ENCODE assay signal across 28 mouse cellular contexts in genomic region chr12:28365304-28365703, GRCm38 (mm10).
DNase-seq lines count a peak whose midpoint lies in the region; ATAC-seq and TF ChIP-seq lines count a peak whose summit lies in the region.
"Had no signal": no experiment of that assay in that cellular context is flagged by ENCODE, and none has a peak within 500 bp of the region (broad histone marks: within the 10 kb centered on the region; RNA-seq: fewer than 3 reads in every experiment).

No protein-coding gene starts in this region.

- no peak overlapping the region for H3K9ac ChIP-seq in forebrain, embryonic 15.5 days (replicated peaks)
- no peak overlapping the region for H3K9ac ChIP-seq in lung, embryonic 14.5 days
- H3K9ac ChIP-seq: forebrain, postnatal 0 days; hindbrain, embryonic 12.5 days; intestine, embryonic 15.5 days; liver, embryonic 15.5 days; midbrain, embryonic 12.5 days; neural tube, embryonic 13.5 days had no signal

- DNase-seq in forebrain, embryonic 10.5 days (ENCODE audit: extremely low spot score, low spot score), result no peak
- peak; percentile 28 for DNase-seq in lung, embryonic 14.5 days
- no peak for DNase-seq in lung, postnatal 14 days
- no peak for DNase-seq in embryonic facial prominence, embryonic 10.5 days (ENCODE audit: low spot score)
- DNase-seq in forelimb bud, embryonic 11.5 days (ENCODE audit: low read depth, low spot score), result peak; percentile 21
- DNase-seq in natural killer cell, adult 2 months (ENCODE audit: low spot score in 2 of 2), result no peak
- no peak for DNase-seq in thymus, adult 18-20 months
- DNase-seq: adrenal gland, postnatal 10 days; cerebellum, adult 8-10 months; forebrain, postnatal 0 days; gastrocnemius, postnatal 10 days; heart, postnatal 36 days; kidney, adult 2 months; layer of hippocampus, adult 9-11 months; liver; thymus, postnatal 14 days had no signal

- no peaks in the 10 kb centered on the region for H3K9me3 ChIP-seq in forebrain, embryonic 10.5 days
- H3K9me3 ChIP-seq in forebrain, embryonic 15.5 days, result no peaks in the 10 kb centered on the region
- H3K9me3 ChIP-seq in lung, embryonic 14.5 days (ENCODE audit: low read depth, low read length), result no peaks in the 10 kb centered on the region
- H3K9me3 ChIP-seq in embryonic facial prominence, embryonic 10.5 days, result no peaks in the 10 kb centered on the region
- H3K9me3 ChIP-seq: hindbrain, embryonic 12.5 days; intestine, embryonic 15.5 days; liver, embryonic 15.5 days; midbrain, embryonic 12.5 days; neural tube, embryonic 13.5 days had no signal

- H3K4me2 ChIP-seq in forebrain, embryonic 15.5 days (replicated peaks), result no peak overlapping the region
- no peak overlapping the region for H3K4me2 ChIP-seq in lung, embryonic 14.5 days
- H3K4me2 ChIP-seq: heart, embryonic 11.5 days; hindbrain, embryonic 12.5 days; intestine, embryonic 15.5 days; liver, embryonic 15.5 days; midbrain, embryonic 12.5 days; neural tube, embryonic 13.5 days had no signal

- no peaks in the 10 kb centered on the region for H3K27me3 ChIP-seq in forebrain, embryonic 10.5 days (ENCODE audit: poor library complexity, severe bottlenecking)
- H3K27me3 ChIP-seq in forebrain, embryonic 15.5 days, result no peaks in the 10 kb centered on the region
- H3K27me3 ChIP-seq in lung, embryonic 14.5 days (ENCODE audit: insufficient read depth, low read length), result no peaks in the 10 kb centered on the region
- no peaks in the 10 kb centered on the region for H3K27me3 ChIP-seq in embryonic facial prominence, embryonic 10.5 days (replicated peaks; ENCODE audit: low read depth, poor library complexity, severe bottlenecking)
- H3K27me3 ChIP-seq: hindbrain, embryonic 12.5 days; intestine, embryonic 15.5 days; liver, embryonic 15.5 days; megakaryocyte, embryonic 14.5 days; neural tube, embryonic 13.5 days; Patski had no signal

- peak overlapping the region; percentile 35; the same call in 1 of the 2 replicates for H3K27ac ChIP-seq in forebrain, embryonic 10.5 days
- H3K27ac ChIP-seq in forebrain, embryonic 15.5 days (replicated peaks), result no peak overlapping the region
- H3K27ac ChIP-seq in lung, embryonic 14.5 days (ENCODE audit: low read depth), result no peak overlapping the region
- peak overlapping the region; percentile 55; the same call in 1 of the 2 replicates for H3K27ac ChIP-seq in embryonic facial prominence, embryonic 10.5 days (replicated peaks)
- H3K27ac ChIP-seq: hindbrain, embryonic 12.5 days; hindbrain, postnatal 0 days; intestine, embryonic 15.5 days; liver, embryonic 15.5 days; midbrain, embryonic 12.5 days; neural tube, embryonic 13.5 days had no signal

- H3K4me3 ChIP-seq in forebrain, embryonic 10.5 days, result no peak overlapping the region
- no peak overlapping the region for H3K4me3 ChIP-seq in forebrain, embryonic 15.5 days
- H3K4me3 ChIP-seq in lung, embryonic 14.5 days (ENCODE audit: low read depth, low read length), result no peak overlapping the region
- no peak overlapping the region for H3K4me3 ChIP-seq in embryonic facial prominence, embryonic 10.5 days
- H3K4me3 ChIP-seq: hindbrain, embryonic 12.5 days; intestine, embryonic 15.5 days; liver, embryonic 15.5 days; megakaryocyte, embryonic 14.5 days; midbrain, embryonic 12.5 days; myocyte; neural tube, embryonic 13.5 days had no signal

- no peak for ATAC-seq in forebrain, embryonic 15.5 days (replicated peaks)
- no peak for ATAC-seq in lung, embryonic 14.5 days (ENCODE audit: insufficient read depth)
- ATAC-seq: forebrain, postnatal 0 days; hindbrain, postnatal 0 days; intestine, embryonic 15.5 days; Patski had no signal

- 0 out of 2 replicates have a peak, but pooled peaks cover 3% of the 10 kb centered on the region for H3K4me1 ChIP-seq in forebrain, embryonic 10.5 days
- no peaks in the 10 kb centered on the region for H3K4me1 ChIP-seq in forebrain, embryonic 15.5 days
- peaks cover 6% of the 10 kb centered on the region; the same call in 1 of the 2 replicates for H3K4me1 ChIP-seq in lung, embryonic 14.5 days (ENCODE audit: insufficient read depth)
- H3K4me1 ChIP-seq in embryonic facial prominence, embryonic 10.5 days, result peaks cover 17% of the 10 kb centered on the region
- H3K4me1 ChIP-seq: hindbrain, embryonic 12.5 days; intestine, embryonic 15.5 days; liver, embryonic 15.5 days; megakaryocyte, embryonic 14.5 days; midbrain, embryonic 12.5 days; neural tube, embryonic 13.5 days had no signal

- no peaks in the 10 kb centered on the region for H3K36me3 ChIP-seq in forebrain, embryonic 10.5 days (replicated peaks)
- no peaks in the 10 kb centered on the region for H3K36me3 ChIP-seq in forebrain, embryonic 15.5 days
- H3K36me3 ChIP-seq in lung, embryonic 14.5 days (ENCODE audit: insufficient read depth), result no peaks in the 10 kb centered on the region
- H3K36me3 ChIP-seq in embryonic facial prominence, embryonic 10.5 days (replicated peaks), result no peaks in the 10 kb centered on the region
- H3K36me3 ChIP-seq: G1E; hindbrain, embryonic 12.5 days; intestine, embryonic 15.5 days; liver, embryonic 15.5 days; midbrain, embryonic 12.5 days; neural tube, embryonic 13.5 days had no signal

- 74% methylated on average over 2 of the region's 2 CpGs for WGBS in forebrain, embryonic 10.5 days
- 81% methylated on average over 2 of the region's 2 CpGs for WGBS in forebrain, embryonic 15.5 days
- 48% methylated on average over 2 of the region's 2 CpGs for WGBS in lung, embryonic 14.5 days
- WGBS in embryonic facial prominence, embryonic 10.5 days, result 42% methylated on average over 2 of the region's 2 CpGs

- no peak for TF ChIP-seq CTCF in lung, embryonic 14.5 days (IDR thresholded peaks at IDR 0.05; ENCODE audit: low read depth)

Comparison
In these comparisons a context has a peak if more than half of its experiments do, and no peak if none do; other contexts are left out.
1. DNase-seq: peak in lung, embryonic 14.5 days (single experiment) and forelimb bud, embryonic 11.5 days (single experiment); none in forebrain, embryonic 10.5 days (single experiment), lung, postnatal 14 days (single experiment), embryonic facial prominence, embryonic 10.5 days (single experiment), natural killer cell, adult 2 months (0 of 2) and thymus, adult 18-20 months (0 of 2).
2. H3K27ac ChIP-seq: peak in forebrain, embryonic 10.5 days (single experiment) and embryonic facial prominence, embryonic 10.5 days (single experiment); none in forebrain, embryonic 15.5 days (single experiment) and lung, embryonic 14.5 days (single experiment).